Mouse (Mus musculus) limb, embryonic 13.5 days (tissue): ENCODE data around the gene Znhit2. TPM values are rescaled to one million over a fixed set of nuclear protein-coding genes. Genes with fewer than 3 reads are reported as not detected.

Experiments
- ATAC-seq: fragments of 200-750 bp; cut with Nextera tagmentation; 2 replicates; pipeline ENCODE4 v1.8.0; 2017; ENCODE audit warnings: low read depth, moderate number of reproducible peaks, moderate TSS enrichment; ENCODE audit not compliant: low FRiP score
- H3K27ac ChIP-seq: fragments of 300-500 bp; sonication (generic); 2 replicates; pipeline ENCODE4 v1.5.1; 2015; ENCODE audit warnings: inconsistent platforms, mild to moderate bottlenecking, moderate library complexity
- H3K27me3 ChIP-seq: fragments of 300-500 bp; sonication (generic); 2 replicates; pipeline ENCODE4 v1.6.1; 2015; ENCODE audit warnings: mild to moderate bottlenecking, inconsistent platforms
- H3K36me3 ChIP-seq: fragments of 300-500 bp; sonication (generic); 2 replicates; pipeline ENCODE4 v1.6.1; 2015; ENCODE audit warnings: inconsistent platforms, mild to moderate bottlenecking, moderate library complexity
- H3K4me1 ChIP-seq: fragments of 300-500 bp; sonication (generic); 2 replicates; pipeline ENCODE4 v1.6.1; 2015; ENCODE audit warnings: inconsistent platforms
- H3K4me2 ChIP-seq: fragments of 300-500 bp; sonication (generic); replicated peaks from 2 replicates; pipeline ENCODE4 v1.6.1; 2015; ENCODE audit warnings: inconsistent platforms, mild to moderate bottlenecking, moderate library complexity
- H3K4me3 ChIP-seq: fragments of 300-500 bp; sonication (generic); 2 replicates; pipeline ENCODE4 v1.5.1; 2015; ENCODE audit warnings: moderate library complexity, mild to moderate bottlenecking, inconsistent platforms
- H3K9ac ChIP-seq: fragments of 300-500 bp; sonication (generic); 2 replicates; pipeline ENCODE4 v1.6.1; 2015; ENCODE audit warnings: mild to moderate bottlenecking, inconsistent platforms
- H3K9me3 ChIP-seq: fragments of 300-500 bp; sonication (generic); 2 replicates; pipeline ENCODE4 v1.6.1; 2016; ENCODE audit warnings: inconsistent platforms
- WGBS: fragments of 180-500 bp; shearing (Covaris S2); methylation state at CpG from one replicate; pipeline ENCODE4 v1.1.7; 2015; 5-methylcytosine and 5-hydroxymethylcytosine counted together
- polyA plus RNA-seq: library from polyadenylated mRNA; unstranded; fragments of >200 nt; fragmentation: Nextera tagmentation; extraction: Ambion mirVana; gene quantifications from 2 replicates; pipeline ENCODE4 v1.2.1, GENCODE M21; 2015

Gene Znhit2
- polyA plus RNA-seq, 1 experiment from 2014 or later, result 29.0 TPM

DNA sequence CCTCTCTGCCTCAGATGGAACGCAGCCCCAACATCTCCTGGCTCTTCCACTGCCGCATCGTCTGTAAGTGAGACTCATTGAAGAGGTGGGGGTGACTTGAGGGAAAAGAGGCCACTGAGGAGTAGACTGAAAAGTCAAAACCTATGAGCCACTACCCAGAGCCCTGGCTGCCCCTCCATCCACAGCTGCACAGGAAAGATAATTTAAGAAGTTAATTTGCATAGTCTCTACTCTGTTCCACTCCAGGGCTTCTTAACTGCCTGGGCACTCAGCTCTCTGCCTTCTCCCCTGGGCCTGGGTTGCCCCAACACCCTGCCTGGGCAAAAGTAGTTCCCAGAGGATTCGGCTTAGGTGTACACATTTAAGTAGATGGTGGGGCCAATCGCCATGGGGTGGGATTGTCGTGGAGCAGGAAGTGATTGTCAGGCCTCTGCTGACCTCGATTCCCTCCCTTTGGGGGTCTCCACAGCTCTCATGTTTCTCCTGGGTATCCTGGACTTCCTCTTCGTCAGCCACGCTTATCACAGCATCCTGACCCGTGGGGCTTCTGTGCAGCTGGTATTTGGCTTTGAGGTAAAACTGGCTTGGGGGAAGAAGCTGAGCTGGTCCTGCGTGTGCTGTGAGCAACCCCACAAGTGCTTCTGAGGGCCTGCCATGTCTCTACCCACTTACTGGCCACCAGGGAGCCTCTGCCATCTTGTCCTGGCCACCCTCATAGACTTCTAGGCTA is 12.1 kb upstream of the Znhit2 start:
- no peaks in the 10 kb centered on the region for H3K27me3 ChIP-seq
- no peak for ATAC-seq
- no peaks in the 10 kb centered on the region for H3K9me3 ChIP-seq
- WGBS, result 87% methylated on average over 11 of the region's 11 CpGs
- H3K4me2 ChIP-seq, result peak overlapping the region; percentile 98; the same call in 1 of the 2 replicates
- peak overlapping the region; percentile 95; the same call in 1 of the 2 replicates for H3K9ac ChIP-seq
- H3K27ac ChIP-seq, result no peak overlapping the region
- H3K4me3 ChIP-seq, result no peak overlapping the region
- peaks cover 59% of the 10 kb centered on the region for H3K36me3 ChIP-seq
- H3K4me1 ChIP-seq, result peaks cover 23% of the 10 kb centered on the region

DNA sequence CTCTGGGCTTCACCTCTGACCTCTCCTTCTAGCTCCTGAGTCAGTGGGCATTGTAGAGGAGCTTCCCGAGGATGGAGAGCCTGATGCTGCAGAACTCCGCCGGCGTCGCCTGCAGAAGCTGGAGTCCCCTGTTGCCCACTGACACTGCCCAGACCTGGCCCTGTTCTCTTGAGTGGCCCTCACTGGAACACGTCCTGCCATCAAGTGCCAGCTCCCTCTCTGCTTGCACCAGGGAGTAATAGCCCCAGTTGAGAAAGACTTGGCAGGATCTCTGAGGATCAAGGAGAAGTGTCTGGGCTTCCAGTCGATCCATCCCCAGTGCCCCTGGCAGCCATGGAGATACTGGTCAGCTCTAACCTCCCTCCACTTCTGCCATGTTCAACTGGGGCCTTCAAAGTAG is 8.5 kb upstream of the Znhit2 start:
- ATAC-seq, result no peak
- Histone ChIP-seq H3K27me3 (no peaks in the 10 kb centered on the region), H3K4me3 (no peak overlapping the region), H3K9me3 (no peaks in the 10 kb centered on the region), H3K27ac (no peak overlapping the region), H3K9ac (0 out of 2 replicates have a peak overlapping the region, but pooled peaks have one; percentile 19), H3K4me1 (peaks cover 21% of the 10 kb centered on the region), H3K4me2 (no peak overlapping the region), H3K36me3 (peaks cover 79% of the 10 kb centered on the region)
- WGBS, result 82% methylated on average over 7 of the region's 7 CpGs

DNA sequence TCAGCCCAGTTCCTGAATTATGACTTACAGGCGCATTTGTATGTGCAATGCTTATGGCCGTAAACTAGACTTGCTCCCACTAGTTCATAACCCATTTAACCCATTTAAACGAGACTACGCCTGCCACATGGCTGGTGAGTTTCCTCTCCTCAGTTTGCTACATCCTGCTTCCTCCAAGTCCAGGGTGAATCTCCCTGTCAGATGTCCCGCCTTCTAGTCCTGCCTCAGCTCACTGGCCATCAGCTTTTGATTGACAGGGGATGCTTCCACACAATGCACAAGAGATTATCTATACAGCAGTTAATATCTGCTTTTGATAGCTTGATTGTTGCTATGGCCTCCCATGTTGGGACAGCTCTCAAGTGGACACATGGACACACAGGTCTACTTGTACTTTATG is 6.7 kb upstream of the Znhit2 start:
- Histone ChIP-seq H3K9ac (no peak overlapping the region), H3K9me3 (no peaks in the 10 kb centered on the region), H3K36me3 (peaks cover 72% of the 10 kb centered on the region), H3K4me1 (peaks cover 18% of the 10 kb centered on the region), H3K4me3 (no peak overlapping the region), H3K4me2 (no peak overlapping the region), H3K27me3 (no peaks in the 10 kb centered on the region), H3K27ac (no peak overlapping the region)
- WGBS, result 80% methylated on average over 5 of the region's 5 CpGs
- no peak for ATAC-seq

DNA sequence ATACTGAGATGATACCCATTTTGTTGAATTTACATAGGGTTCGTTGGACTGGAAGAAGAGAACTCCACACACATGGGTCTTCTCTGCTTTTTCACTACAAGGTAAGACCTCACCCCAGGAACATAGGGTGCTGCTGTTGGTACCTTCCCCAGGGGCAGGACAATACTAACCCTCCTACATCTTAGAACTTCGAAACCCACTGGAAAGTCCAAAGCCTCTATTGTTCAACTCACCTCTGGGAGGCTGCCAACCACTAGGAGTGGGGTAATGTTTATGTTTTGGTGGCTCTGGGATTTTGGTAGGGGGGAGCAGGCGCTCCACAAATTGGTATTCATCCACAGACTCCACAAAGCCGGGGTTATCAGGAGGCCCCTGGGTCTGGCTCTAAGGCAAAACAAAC is 4.3 kb upstream of the Znhit2 start:
- ATAC-seq, result no peak
- Histone ChIP-seq H3K4me2 (peak overlapping the region; percentile 88), H3K36me3 (peaks cover 57% of the 10 kb centered on the region), H3K27ac (no peak overlapping the region), H3K9me3 (no peaks in the 10 kb centered on the region), H3K27me3 (no peaks in the 10 kb centered on the region), H3K4me3 (peak overlapping the region; percentile 87), H3K9ac (peak overlapping the region; percentile 84), H3K4me1 (peaks cover 23% of the 10 kb centered on the region)
- 64% methylated on average over 4 of the region's 4 CpGs for WGBS

DNA sequence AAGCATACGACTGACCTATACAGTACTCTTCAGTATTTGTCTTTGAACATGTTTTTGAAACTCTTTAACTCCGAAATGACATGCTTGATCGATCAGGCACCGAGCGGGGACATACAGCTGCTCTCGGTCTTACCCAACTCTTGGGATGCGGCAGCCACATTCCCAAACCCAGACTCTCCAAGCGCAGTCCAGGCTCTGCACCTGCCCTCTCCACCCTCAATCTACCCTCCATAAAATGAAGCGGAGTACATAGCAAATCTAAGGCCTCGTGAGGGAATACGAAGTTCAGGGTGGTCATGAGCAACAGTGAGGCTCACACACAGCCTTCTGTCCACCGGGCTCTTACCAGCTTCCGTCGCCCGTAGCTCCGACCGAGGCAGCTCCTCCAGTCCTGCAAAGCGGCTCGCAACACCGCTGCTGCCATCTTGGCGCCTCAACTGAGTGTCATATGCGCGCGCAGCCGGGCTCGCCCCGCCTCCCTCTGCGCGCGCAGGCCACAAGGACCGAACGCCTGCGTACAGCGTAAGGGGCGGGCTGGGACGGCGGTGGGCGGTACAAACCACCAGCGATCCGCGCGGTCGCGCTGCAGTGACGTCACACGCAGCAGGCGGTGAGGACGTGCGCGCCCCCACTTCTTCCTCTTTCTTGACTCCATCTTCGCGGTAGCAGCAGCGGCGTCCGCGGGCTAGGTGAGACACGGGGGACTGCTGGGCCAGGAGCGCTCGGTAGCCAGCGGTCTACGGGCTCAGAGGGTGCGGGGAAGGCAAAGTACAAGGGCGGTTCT is 3.5 kb upstream of the Znhit2 start, which contains the start of the genes Mrpl49 and Fau:
TSS of gene Mrpl49 (minus strand) at position 473 of the 784 bp plus-strand sequence.
TSS of gene Fau (plus strand) at position 532 of the 784 bp plus-strand sequence.
- no peaks in the 10 kb centered on the region for H3K27me3 ChIP-seq
- peak within 1 kb of the TSS; percentile 55 for H3K27ac ChIP-seq
- peak within 1 kb of the TSS; percentile 93 for H3K9ac ChIP-seq
- peak within 1 kb of the TSS; percentile 87 for H3K4me3 ChIP-seq
- ATAC-seq, result peak; percentile 88
- peaks cover 49% of the 10 kb centered on the region for H3K36me3 ChIP-seq
- H3K9me3 ChIP-seq, result no peaks in the 10 kb centered on the region
- peak within 1 kb of the TSS; percentile 88 for H3K4me2 ChIP-seq
- peaks cover 31% of the 10 kb centered on the region for H3K4me1 ChIP-seq
- whole genome bisulfite sequencing, result under 1% methylated on average over 61 of the region's 63 CpGs

DNA sequence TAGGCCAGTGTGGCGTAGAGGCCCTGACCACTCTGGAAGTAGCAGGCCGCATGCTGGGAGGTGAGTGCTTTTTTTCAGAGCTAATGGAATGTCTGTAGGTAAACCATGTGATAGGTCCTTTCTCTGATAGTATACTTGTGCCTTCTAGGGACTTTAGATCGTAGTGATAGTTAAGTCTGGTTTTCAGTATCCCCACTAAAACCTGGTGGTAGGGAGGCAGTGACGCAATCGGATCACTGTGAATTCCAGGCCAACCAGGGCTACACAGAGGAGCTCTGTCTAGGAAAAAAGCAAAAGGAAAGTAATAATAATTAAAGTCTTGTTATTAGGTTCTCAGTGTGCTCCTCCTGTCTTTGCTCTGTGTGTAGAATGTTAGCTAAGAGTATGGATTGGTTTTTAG is 2.5 kb upstream of the Znhit2 start:
- 29% methylated on average over 5 of the region's 5 CpGs for WGBS
- H3K9me3 ChIP-seq, result no peaks in the 10 kb centered on the region
- H3K4me1 ChIP-seq, result peaks cover 37% of the 10 kb centered on the region
- ATAC-seq, result no peak
- H3K9ac ChIP-seq, result peak overlapping the region; percentile 93
- H3K27me3 ChIP-seq, result no peaks in the 10 kb centered on the region
- peak overlapping the region; percentile 88 for H3K4me2 ChIP-seq
- H3K4me3 ChIP-seq, result peak overlapping the region; percentile 87
- H3K27ac ChIP-seq, result peak overlapping the region; percentile 55; the same call in 1 of the 2 replicates
- peaks cover 41% of the 10 kb centered on the region for H3K36me3 ChIP-seq

DNA sequence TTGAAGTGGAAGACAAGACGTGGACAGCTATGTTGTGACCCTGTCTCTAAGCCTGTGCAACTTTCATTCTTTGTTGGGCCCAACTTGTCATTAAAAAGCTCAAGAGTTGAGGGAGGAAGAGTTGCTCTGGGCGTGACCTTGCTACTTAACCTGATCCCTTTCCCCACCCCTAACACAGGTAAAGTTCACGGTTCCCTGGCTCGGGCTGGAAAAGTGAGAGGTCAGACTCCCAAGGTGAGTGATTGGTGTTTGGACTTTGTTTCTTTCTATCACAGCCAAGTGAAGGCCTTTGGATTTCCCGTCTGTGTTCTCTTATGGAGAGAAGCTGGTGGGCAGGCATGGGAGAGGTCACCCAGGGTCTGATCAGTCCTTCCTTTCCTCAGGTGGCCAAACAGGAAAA is 2.0 kb upstream of the Znhit2 start:
- Histone ChIP-seq H3K27ac (no peak overlapping the region), H3K4me2 (peak overlapping the region; percentile 88), H3K4me3 (peak overlapping the region; percentile 87), H3K9ac (peak overlapping the region; percentile 93), H3K4me1 (peaks cover 37% of the 10 kb centered on the region), H3K36me3 (peaks cover 37% of the 10 kb centered on the region), H3K9me3 (no peaks in the 10 kb centered on the region), H3K27me3 (no peaks in the 10 kb centered on the region)
- no peak for ATAC-seq
- WGBS, result 85% methylated on average over 5 of the region's 5 CpGs

DNA sequence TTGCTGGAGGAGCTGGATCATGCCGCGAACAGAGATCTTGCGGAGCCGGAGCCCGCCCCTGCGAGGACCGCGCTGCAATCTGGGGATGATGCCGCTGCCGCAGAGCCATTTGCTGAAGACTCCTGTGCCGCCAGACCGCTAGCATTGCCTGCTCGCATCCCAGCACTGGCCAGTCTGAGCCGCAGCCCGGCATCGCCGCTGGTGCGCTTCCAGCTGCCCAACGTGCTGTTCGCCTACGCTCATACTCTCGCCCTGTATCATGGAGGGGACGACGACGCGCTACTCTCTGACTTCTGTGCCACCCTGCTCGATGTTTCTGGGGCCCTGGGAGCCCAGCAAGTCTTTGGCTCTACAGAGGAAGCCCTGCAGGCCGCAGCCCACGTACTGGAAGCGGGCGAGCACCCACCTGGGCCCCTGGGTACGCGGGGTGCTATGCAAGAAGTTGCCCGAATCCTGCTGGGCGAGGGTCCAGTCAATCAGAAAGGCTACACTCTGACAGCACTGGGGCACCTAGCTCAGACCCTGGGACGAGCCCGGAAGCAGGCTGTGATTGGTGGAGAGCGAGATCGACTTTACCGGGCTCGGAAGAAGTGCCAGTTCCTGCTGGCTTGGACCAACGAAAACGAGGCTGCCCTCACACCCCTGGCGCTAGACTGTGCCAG is 780 bp downstream of the Znhit2 start:
- Histone ChIP-seq H3K36me3 (peaks cover 18% of the 10 kb centered on the region), H3K9me3 (no peaks in the 10 kb centered on the region), H3K4me1 (peaks cover 35% of the 10 kb centered on the region), H3K27ac (peak overlapping the region; percentile 94), H3K9ac (peak overlapping the region; percentile 97), H3K4me2 (peak overlapping the region; percentile 100), H3K27me3 (no peaks in the 10 kb centered on the region), H3K4me3 (peak overlapping the region; percentile 88)
- ATAC-seq, result no peak
- WGBS, result 2% methylated on average over 44 of the region's 44 CpGs

DNA sequence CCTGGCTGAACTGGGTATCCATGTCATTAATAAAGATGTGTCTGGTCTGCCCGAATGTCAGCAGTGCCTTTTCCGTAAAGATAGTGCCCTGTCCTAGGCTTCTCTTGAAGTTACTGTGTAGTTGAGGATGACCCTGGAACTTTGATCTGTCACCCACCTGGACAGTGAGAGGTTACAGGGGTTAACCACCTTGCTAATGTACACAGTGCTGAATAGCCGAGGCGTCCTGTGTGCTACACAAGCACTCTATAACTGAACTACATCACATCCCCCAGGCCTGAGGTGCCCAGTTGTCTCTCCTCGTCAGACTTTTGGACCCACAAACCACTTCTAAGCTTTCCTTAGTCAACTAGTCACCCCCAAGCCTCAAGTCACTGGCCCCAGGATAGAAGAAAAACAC is 1.4 kb downstream of the Znhit2 start:
- Histone ChIP-seq H3K27ac (no peak overlapping the region; the same call in 1 of the 2 replicates), H3K9me3 (no peaks in the 10 kb centered on the region), H3K4me1 (peaks cover 39% of the 10 kb centered on the region), H3K36me3 (peaks cover 18% of the 10 kb centered on the region), H3K27me3 (no peaks in the 10 kb centered on the region), H3K9ac (peak overlapping the region; percentile 97), H3K4me3 (peak overlapping the region; percentile 88), H3K4me2 (peak overlapping the region; percentile 100)
- ATAC-seq, result no peak
- WGBS, result 72% methylated on average over 5 of the region's 5 CpGs

DNA sequence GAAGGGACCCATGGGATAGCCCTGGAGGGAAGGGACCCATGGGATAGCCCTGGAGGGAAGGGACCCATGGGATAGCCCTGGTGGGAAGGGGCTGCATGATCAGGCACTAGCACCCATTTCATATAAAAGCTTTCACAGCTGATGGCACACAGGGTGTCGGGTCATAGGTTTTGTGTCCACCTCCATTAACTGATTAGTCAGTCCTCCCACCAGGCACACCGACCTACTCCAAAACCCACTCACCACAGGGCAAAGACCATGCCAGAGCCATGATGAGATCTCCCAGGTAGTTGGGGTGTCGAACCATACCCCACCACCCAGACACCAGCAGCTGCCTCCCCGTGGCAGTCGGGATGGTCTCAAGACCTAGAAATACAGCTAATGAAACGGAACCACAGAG is 2.1 kb downstream of the Znhit2 start:
- ATAC-seq, result no peak
- peaks cover 18% of the 10 kb centered on the region for H3K36me3 ChIP-seq
- H3K9me3 ChIP-seq, result no peaks in the 10 kb centered on the region
- H3K27ac ChIP-seq, result no peak overlapping the region
- peaks cover 44% of the 10 kb centered on the region for H3K4me1 ChIP-seq
- H3K9ac ChIP-seq, result peak overlapping the region; percentile 97
- peak overlapping the region; percentile 100 for H3K4me2 ChIP-seq
- 89% methylated on average over 6 of the region's 6 CpGs for WGBS
- no peaks in the 10 kb centered on the region for H3K27me3 ChIP-seq
- H3K4me3 ChIP-seq, result peak overlapping the region; percentile 88; the same call in 1 of the 2 replicates

DNA sequence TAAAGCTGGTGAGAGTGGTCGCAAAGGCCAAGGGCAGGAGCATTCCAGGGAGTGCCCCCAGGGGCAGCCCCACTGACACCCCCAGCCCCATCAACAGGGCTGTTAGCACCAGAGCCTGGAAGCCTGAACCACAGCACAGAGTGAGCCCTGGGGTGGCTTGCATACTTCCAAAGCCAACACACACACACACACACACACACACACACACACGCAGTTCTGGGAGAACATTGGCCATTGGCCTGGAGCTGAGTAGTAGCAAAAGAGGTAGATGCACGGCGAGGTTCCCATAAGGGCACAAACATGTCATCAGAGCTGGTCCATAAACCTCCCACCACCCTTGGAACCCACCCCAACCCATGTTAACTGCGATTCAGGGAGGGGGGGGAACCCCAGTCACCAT is 5.6 kb downstream of the Znhit2 start:
- 32% methylated on average over 5 of the region's 5 CpGs for WGBS

More for the DNA sequence above, 5.6 kb downstream of the Znhit2 start:
- Histone ChIP-seq H3K27me3 (no peaks in the 10 kb centered on the region), H3K9me3 (no peaks in the 10 kb centered on the region), H3K4me1 (peaks cover 34% of the 10 kb centered on the region), H3K9ac (peak overlapping the region; percentile 60), H3K36me3 (peaks cover 34% of the 10 kb centered on the region), H3K4me3 (peak overlapping the region; percentile 50), H3K27ac (0 out of 2 replicates have a peak overlapping the region, but pooled peaks have one; percentile 67), H3K4me2 (peak overlapping the region; percentile 98)
- ATAC-seq, result no peak
